Mouse (Mus musculus): Measurements from ENCODE around the gene Gm28053. TPM values are rescaled to one million over a fixed set of nuclear protein-coding genes. Genes with fewer than 3 reads are reported as not detected.

The Gm28053 gene
- polyA plus RNA-seq, 1 experiment from 2014 or later, result 1.9 TPM

DNA sequence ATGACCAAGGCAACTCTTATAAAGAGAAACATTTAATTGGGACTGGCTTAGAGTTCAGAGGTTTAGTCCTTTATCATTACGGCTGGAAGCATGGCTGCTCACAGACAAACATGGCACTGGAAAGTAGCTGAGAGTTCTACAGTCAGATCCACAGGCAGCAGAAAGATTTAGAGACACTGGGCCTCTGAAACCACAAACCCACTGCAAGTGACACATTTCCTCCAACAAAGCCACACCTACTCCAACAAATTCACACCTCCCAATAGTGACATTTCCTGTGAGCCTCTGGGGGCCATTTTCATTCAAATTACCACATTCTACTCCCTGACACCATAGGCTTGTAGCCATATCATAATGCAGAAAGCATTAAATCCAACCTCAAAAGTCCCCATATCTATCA, 83.5 kb downstream of the Gm28053 start:
- ATAC-seq (ENCODE audit: insufficient number of reproducible peaks, insufficient read depth, low FRiP score, low read depth), result no peak
- 70% methylated on average over 1 of the region's 1 CpGs for WGBS
- Histone ChIP-seq H3K4me1 (ENCODE audit: control insufficient read depth, insufficient read depth, low read length) (no peaks in the 10 kb centered on the region), H3K27me3 (ENCODE audit: control insufficient read depth, insufficient read depth, low read length) (no peaks in the 10 kb centered on the region), H3K9me3 (ENCODE audit: control insufficient read depth, low read depth, low read length) (no peaks in the 10 kb centered on the region), H3K9ac (replicated peaks; ENCODE audit: low read depth, low read length) (no peak overlapping the region), H3K4me3 (ENCODE audit: low read depth, low read length) (no peak overlapping the region), H3K27ac (ENCODE audit: low read length) (no peak overlapping the region), H3K36me3 (ENCODE audit: control insufficient read depth, insufficient read depth, low read length) (no peaks in the 10 kb centered on the region), H3K4me2 (replicated peaks; ENCODE audit: low read depth, low read length) (no peak overlapping the region)

Other genes starting within 250 kb of the Gm28053 start
- 25.7 and 27.5 TPM in 2 replicates for gene Atp6v0e2, start 181.0 kb upstream of the Gm28053 start, polyA plus RNA-seq (2014; fragmentation: Nextera tagmentation; extraction: Ambion mirVana)
- 4.6 and 7.7 TPM in 2 replicates for gene Lrrc61, start 163.8 kb upstream of the Gm28053 start, polyA plus RNA-seq (2014; fragmentation: Nextera tagmentation; extraction: Ambion mirVana)
- gene Rarres2, start 145.8 kb upstream of the Gm28053 start, polyA plus RNA-seq (2014; fragmentation: Nextera tagmentation; extraction: Ambion mirVana), result 88.6 and 91.1 TPM in 2 replicates
- not detected in 2 replicates for gene Gm45021, start 129.0 kb upstream of the Gm28053 start, polyA plus RNA-seq (2014; fragmentation: Nextera tagmentation; extraction: Ambion mirVana)
- gene Repin1, start 124.7 kb upstream of the Gm28053 start, polyA plus RNA-seq (2014; fragmentation: Nextera tagmentation; extraction: Ambion mirVana), result 27.1 and 27.5 TPM in 2 replicates
- gene Gm44965, start 124.7 kb upstream of the Gm28053 start, polyA plus RNA-seq (2014; fragmentation: Nextera tagmentation; extraction: Ambion mirVana), result not detected in 2 replicates
- gene Zfp775, start 116.5 kb upstream of the Gm28053 start, polyA plus RNA-seq (2014; fragmentation: Nextera tagmentation; extraction: Ambion mirVana), result 6.9 and 7.0 TPM in 2 replicates
- 0.94 and 1.1 TPM in 2 replicates for gene AI854703, start 91.8 kb upstream of the Gm28053 start, polyA plus RNA-seq (2014; fragmentation: Nextera tagmentation; extraction: Ambion mirVana)
- gene Gimap8, start 71.4 kb upstream of the Gm28053 start, polyA plus RNA-seq (2014; fragmentation: Nextera tagmentation; extraction: Ambion mirVana), result 0.43 and 0.56 TPM in 2 replicates
- gene Gimap9, start 42.5 kb upstream of the Gm28053 start, polyA plus RNA-seq (2014; fragmentation: Nextera tagmentation; extraction: Ambion mirVana), result 6.7 and 8.6 TPM in 2 replicates
- gene Gimap4, start 34.1 kb upstream of the Gm28053 start, polyA plus RNA-seq (2014; fragmentation: Nextera tagmentation; extraction: Ambion mirVana), result 17.4 and 17.5 TPM in 2 replicates
- 20.4 and 21.6 TPM in 2 replicates for gene Gimap6, start 10.4 kb upstream of the Gm28053 start, polyA plus RNA-seq (2014; fragmentation: Nextera tagmentation; extraction: Ambion mirVana)
- not detected in 2 replicates for gene Gimap7, start within 50 bp of the Gm28053 start, polyA plus RNA-seq (2014; fragmentation: Nextera tagmentation; extraction: Ambion mirVana)
- 14.4 and 16.2 TPM in 2 replicates for gene Gimap1, start 20.4 kb downstream of the Gm28053 start, polyA plus RNA-seq (2014; fragmentation: Nextera tagmentation; extraction: Ambion mirVana)
- gene Gimap5, start 27.6 kb downstream of the Gm28053 start, polyA plus RNA-seq (2014; fragmentation: Nextera tagmentation; extraction: Ambion mirVana), result 5.5 and 8.2 TPM in 2 replicates
- gene Gimap3, start 52.2 kb downstream of the Gm28053 start, polyA plus RNA-seq (2014; fragmentation: Nextera tagmentation; extraction: Ambion mirVana), result not detected in 2 replicates
- 179 and 184 TPM in 2 replicates for gene Tmem176a, start 122.3 kb downstream of the Gm28053 start, polyA plus RNA-seq (2014; fragmentation: Nextera tagmentation; extraction: Ambion mirVana)
- gene Tmem176b, start 122.9 kb downstream of the Gm28053 start, polyA plus RNA-seq (2014; fragmentation: Nextera tagmentation; extraction: Ambion mirVana), result 324 and 329 TPM in 2 replicates
- 0.18 TPM in 1 of 2 replicates, not detected in the other for gene Aoc1, start 154.3 kb downstream of the Gm28053 start, polyA plus RNA-seq (2014; fragmentation: Nextera tagmentation; extraction: Ambion mirVana)
- not detected in 2 replicates for gene 1600015I10Rik, start 211.3 kb downstream of the Gm28053 start, polyA plus RNA-seq (2014; fragmentation: Nextera tagmentation; extraction: Ambion mirVana)

Measured in stomach, embryonic 14.5 days (tissue).